Mouse (Mus musculus) bone marrow macrophage, adult 2 months (primary cell): ENCODE measurements around the gene Aatk.

Experiments used
- CTCF ChIP-seq: IDR thresholded peaks from 2 replicates; pipeline ENCODE4 v1.5.1; 2012; ENCODE audit warnings: low read depth, mild to moderate bottlenecking, low read length, moderate library complexity
- POLR2A ChIP-seq: IDR thresholded peaks from 2 replicates; pipeline ENCODE4 v1.6.1; 2012; ENCODE audit warnings: mild to moderate bottlenecking, low read depth, low read length, borderline replicate concordance

GRCm38 (mm10) chr11:120046553-120047191, at the start of gene Aatk:
- TF ChIP-seq CTCF (no peak), POLR2A (no peak)
